Mouse (Mus musculus): ENCODE measurements around the gene Vstm2b.

DNA sequence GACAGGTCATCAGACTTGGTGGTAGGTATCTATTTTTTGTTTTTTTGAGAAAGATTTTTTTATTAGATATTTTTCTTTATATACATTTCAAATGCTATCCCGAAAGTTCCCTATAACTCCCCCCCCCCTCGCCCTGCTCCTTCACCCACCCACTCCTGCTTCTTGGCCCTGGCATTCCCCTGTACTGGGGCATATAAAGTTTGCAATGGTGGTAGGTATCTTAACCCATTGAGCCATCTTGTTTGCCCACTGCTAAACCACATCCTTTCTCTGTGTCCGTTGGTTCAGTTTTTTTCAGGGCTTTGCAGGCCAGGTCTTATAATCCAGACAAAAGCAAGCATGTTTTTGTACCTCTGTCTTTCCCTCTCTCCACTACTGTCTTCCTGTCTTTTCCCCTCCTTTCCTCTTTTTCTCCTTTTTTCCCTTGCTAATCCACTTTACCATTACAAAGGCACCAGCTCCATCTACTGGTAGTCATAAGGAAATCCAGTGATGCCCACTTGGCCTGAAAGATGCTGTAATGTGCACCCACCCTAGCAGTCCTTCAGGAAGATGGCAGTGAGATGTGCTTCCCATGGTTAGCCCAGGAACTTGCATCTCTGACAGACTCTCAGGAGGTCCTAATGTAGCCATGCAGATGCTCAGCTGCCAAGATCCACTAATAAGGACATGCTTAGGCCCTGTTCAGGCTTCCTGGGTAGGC, 44.3 kb downstream of the Vstm2b start:
- TF ChIP-seq CTCF (IDR thresholded peaks at IDR 0.05; ENCODE audit: low read depth, low read length) (no peak; the same call in 1 of the 2 replicates), POLR2A (IDR thresholded peaks at IDR 0.05; ENCODE audit: extremely low read depth, insufficient read depth, low read length) (no peak)

Measured in liver, adult 2 months (tissue).